Mouse (Mus musculus) cerebellum, adult 18-20 months (tissue): ENCODE results near the gene Rpap3.

Experiments used
- DNase-seq, 2 experiments: peaks; one replicate each; pipeline ENCODE4 v3.0.0; 2021

The Rpap3 gene

DNA sequence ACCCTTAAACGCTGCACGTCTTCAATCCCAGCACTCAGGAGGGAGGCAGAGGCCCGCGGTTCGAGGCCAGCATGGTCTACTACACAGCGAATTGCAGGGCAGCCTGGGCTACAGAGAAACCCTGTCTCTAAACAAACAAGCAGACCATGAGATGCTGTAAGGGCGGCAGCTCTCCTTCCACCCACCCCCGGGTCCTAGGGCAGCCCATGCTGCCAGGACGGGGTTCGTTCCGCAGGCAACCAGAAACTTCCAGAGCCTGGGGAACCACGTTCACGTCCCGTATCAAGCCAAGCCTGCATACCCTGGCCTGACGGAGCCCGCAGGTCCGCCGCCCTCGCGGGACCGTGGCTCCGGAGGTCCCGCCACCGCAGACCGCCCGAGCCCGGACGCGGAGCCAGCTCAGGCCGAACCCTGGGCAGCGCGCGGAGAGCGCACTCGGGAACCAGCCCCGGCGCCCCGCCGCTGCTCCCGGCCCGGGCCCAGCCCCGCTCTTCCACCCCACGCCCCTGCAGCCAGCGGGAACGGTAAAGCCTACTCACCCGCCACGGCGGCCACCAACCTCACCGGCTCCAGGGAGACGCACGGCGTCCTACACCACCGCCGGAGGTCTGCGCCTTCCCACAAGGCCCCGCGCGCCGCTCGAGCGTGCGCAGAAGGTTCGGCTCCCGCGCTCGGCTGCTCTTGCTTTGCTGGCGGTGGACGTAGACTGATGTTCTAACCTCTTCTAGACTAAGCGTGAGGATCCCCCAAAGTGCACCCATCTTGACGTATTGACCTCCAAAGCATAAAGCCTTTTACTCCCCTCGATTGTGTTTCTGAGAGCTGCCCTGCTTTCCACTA lies at the start of gene Rpap3:
Rpap3 (minus strand) TSS at position 615 of the 840 bp plus-strand sequence.
- DNase-seq = peak; percentile 89 to 92

- no peak for DNase-seq
Measured at GRCm38 (mm10) chr15:97755361-97755760, 49.7 kb upstream of the Rpap3 start.

- no peak for DNase-seq
Measured at GRCm38 (mm10) chr15:97754476-97754875, 48.9 kb upstream of the Rpap3 start.

DNA sequence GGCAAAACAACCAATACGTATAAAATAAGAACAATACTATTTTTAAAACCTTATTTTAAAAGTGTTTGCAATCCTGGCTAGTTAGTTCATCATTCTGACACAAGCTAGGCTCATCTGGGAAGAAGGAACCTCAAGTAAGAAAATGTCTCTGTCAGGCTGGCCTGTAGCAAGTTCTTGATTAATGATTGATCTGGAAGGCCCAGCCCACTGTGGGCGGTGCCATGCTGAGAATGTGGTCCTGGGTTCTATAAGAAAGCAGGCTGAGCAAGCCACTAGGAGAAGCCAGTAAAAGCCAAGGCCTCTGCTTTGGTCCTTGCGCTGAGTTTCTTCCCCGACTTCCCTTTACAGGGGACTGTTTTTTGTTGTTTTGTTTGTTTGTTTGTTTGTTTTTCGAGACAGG lies 46.9 kb upstream of the Rpap3 start:
- no peak for DNase-seq

- DNase-seq = peak in 1 of 2 experiments; percentile 20
Measured at GRCm38 (mm10) chr15:97751676-97752075, 46.1 kb upstream of the Rpap3 start.

GRCm38 (mm10) chr15:97750697-97751096 lies 45.1 kb upstream of the Rpap3 start:
- peak; percentile 35 to 46 for DNase-seq

DNA sequence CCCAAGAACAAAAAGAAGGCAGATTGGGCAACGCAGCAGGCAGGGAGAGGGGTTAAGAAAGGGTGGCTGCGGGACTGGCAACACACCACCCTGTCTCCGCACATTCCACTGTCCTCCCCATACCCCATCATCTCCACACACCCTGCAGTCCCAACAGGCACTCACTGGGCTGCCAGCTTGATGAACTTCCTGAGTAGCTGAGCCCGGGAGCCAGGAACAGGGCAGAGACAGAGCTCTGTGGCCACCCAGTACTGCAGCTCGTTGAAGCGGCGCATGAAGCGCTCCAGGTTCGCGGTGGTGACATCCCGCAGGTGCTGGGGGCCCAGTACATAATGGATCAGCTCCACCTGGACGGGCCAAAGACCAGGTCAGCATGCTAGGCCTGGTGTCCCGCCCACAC lies 44.2 kb upstream of the Rpap3 start:
- DNase-seq = no peak

DNA sequence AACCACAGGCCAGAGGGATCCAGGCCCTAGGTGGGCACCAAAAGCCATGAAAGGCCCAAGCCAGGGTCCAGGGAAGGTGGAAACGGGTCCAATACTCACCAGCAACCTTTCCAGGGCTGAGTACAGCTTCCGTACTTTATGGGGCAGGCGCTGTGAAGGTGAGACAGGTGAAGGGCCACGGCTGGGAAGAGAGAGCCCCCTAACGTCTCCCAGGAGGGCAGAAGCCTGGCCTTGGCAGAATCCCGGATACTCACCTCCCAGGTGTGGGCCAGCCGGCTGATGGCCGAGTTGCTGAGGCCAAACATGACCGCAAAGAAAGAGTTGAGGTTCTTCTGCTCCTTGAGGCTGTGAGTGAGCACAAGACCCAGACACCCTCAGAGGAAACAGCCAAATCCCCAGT lies 43.8 kb upstream of the Rpap3 start:
- no peak for DNase-seq

- no peak for DNase-seq
Measured at GRCm38 (mm10) chr15:97748964-97749363, 43.3 kb upstream of the Rpap3 start.

GRCm38 (mm10) chr15:97748309-97748708 lies 42.7 kb upstream of the Rpap3 start:
- no peak for DNase-seq

- no peak for DNase-seq
Measured at GRCm38 (mm10) chr15:97747486-97747885, 41.9 kb upstream of the Rpap3 start.

DNA sequence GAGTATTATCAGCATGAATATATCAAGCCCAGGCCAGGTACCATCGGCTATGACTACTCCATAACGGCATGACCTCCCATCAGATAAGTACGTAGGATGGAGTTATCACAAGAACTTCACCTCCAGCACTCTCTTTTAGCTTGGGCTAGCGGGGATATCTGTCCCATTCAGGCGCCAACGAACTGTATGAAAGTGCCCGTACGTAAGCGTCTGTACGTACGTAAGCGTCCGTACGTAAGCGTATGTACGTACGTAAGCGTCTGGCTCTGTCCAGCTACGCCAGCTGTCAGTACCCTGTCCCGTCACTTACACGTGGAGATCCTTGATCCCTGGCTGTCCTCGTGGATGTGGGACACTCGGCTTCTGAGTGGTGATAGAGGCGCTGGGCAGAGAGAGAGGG lies 41.1 kb upstream of the Rpap3 start:
- DNase-seq = no peak

DNA sequence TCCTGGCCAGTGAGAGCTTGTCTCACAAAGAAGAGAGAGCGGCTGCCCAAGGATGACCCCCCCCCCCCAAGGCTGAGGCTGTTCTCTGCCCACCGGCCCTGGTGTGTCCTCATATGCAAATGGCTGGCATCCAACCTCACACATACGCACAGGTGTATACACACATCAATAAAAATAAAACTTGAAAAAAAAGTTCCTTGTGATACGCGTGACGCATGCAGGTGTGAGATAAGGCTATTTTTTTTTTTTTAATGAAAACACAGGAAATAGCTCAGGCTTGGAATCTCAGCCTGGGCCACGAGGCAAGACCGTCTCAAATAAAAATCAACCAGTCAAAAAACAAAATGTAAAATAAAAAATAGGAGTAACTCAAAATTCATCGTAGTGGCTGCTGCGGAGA lies 40.7 kb upstream of the Rpap3 start:
- DNase-seq = no peak

DNA sequence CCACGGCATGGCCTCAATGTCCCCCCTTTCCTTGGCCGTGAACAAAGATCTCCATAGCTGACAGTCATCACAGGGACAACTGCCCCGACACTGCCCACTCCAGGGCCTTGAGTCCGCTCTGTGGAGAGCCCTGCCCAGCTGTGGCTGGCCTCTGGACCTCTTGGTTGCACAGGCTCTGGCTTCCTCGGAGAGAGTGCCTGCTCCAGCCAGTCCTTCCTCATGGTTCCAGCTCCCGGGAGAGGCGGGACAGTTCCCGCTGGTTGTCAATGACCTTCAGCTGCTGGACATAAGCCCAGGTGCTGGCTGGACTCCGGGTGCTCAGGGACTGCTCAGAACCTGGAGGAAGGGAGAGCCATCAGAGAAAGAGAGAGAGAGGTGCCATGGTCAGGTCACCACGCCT lies 39.7 kb upstream of the Rpap3 start:
- DNase-seq = no peak

- DNase-seq = no peak
Measured at GRCm38 (mm10) chr15:97744930-97745329, 39.3 kb upstream of the Rpap3 start.

DNA sequence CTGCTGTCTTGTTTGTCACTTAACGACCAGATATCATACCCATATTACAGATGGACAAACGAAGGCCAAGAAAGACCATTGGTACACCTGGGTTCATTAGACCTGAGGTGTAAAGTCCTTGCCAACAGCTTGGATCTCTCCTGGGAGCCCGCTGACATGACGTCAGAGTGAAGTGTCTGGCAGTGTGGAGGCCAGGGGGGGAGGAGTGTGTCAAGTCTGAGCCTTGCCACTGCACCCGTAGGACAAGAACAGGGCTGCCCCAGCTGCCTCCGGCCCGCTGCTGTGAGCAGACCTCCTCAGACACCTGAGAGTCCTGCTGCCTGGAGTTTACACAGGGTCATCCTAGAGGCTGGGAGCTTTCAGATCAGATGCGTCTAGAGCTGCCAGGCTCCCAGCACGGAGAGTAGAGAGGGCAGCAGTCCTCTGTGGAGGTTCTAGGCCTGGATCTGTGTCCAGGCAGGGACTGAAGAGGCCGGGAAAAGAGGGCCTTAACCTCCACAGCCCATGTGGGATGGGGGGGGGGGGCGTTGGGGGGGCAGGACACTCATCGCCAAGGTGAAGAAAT lies 38.4 kb upstream of the Rpap3 start:
- no peak for DNase-seq

- no peak for DNase-seq
Measured at GRCm38 (mm10) chr15:97743210-97743609, 37.6 kb upstream of the Rpap3 start.

- no peak for DNase-seq
Measured at GRCm38 (mm10) chr15:97742600-97742999, 37.0 kb upstream of the Rpap3 start.

DNA sequence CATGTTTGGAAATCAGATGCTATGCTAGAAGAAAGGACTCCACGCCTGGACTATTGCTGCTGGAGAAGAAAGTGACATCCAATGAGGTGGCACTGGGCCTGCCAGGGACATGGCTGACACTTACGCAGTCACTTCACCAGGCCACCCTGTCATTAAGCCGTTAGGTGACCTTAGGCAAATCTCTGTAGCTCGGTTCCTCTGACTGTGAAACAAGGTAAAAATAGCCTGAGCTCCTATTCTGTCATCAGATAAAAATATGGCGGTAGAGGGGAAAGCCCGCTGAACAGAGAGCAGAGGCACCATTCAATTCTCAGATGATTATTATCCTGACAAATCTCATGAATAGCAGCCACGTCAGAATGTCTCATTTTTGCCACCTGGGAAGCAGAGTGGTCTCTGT lies 36.4 kb upstream of the Rpap3 start:
- no peak for DNase-seq

- no peak for DNase-seq
Measured at GRCm38 (mm10) chr15:97741662-97742061, 36.0 kb upstream of the Rpap3 start.

- no peak for DNase-seq
Measured at GRCm38 (mm10) chr15:97740283-97740732, 34.7 kb upstream of the Rpap3 start.

DNA sequence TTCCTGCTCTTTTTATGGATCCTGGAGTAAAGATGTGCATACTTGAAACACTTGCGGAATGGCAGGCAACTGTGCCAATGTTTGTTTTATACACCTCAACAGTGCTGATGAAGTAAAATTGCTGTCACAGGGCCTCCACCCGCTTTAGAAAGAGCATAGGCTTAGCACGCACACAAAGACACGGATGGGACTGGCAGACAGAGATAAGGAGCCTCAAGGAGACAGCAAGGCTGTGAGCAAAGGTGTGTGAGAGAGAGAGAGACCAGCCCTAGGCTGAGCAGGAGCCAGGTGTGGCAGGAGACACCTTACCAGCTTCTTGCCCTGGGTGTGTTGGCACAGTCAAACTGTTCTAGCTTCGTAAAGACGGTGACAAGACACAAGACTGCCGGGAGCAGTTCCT lies 33.3 kb upstream of the Rpap3 start:
- DNase-seq = no peak

DNA sequence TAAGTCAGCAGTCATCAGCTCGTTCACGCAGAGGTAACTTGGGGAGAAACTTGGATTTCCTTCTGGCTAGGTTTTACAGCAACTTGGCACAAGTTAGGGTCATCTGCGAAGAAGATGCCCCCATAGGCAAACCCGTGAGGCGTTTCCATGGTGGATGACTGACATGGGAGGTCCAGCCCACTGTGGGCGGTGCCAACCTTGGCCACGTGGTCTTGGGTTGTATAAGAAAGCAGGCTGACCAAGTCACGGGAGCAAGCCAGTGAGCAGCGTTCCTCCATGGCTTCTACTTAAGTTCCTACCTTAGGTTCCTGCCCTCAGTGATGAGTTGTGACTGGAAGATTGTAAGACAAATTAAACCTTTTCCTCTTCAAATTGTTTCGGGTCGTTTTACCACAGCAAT lies 26.4 kb upstream of the Rpap3 start:
- no peak for DNase-seq

DNA sequence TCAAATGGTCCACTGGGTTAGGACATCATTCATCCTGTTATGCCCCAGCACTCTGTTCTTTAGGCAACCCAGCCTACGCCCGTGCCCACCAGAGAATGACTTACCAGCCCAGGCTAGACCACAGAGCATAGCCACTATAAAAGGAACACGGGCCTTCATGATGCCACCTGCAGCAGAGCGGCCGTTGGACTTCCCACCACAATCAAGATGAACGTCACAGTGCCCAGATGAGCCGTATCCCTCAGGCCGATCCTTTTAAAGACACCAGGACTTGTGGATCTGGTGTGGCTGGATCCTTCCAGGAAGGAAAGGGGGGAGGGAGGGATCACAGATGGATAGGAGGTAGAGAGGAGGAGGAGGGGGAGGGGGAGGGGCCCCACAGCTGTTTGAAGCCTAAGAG lies 25.5 kb upstream of the Rpap3 start, which contains the start of gene Endou:
Endou (minus strand) TSS at position 229 of the 400 bp plus-strand sequence.
- DNase-seq = no peak

GRCm38 (mm10) chr15:97730365-97730764 lies 24.7 kb upstream of the Rpap3 start:
- DNase-seq = no peak
